Comparison of ENCODE assay signal across 11 mouse cellular contexts in the genomic region with DNA sequence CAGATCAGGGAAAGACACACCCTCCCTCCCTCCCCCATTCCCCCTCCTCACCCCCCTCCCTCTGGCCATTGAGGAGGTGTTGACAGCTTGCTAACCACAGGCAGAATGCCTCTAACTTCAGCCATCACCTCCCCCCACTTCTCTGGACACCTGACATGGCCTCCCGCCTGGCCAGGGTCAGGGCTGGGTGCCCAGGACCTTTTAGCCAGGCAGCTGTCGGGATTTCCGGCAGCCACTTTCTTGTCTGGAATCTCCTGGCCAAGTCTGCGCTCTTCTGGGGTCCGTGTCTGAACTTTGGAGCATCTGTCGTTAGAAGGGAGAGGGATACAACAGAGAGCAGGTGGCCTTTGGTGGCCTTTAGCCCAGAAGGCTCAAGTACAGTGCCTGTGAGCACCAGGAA. TPM values are rescaled to one million over a fixed set of nuclear protein-coding genes. Genes with fewer than 3 reads are reported as not detected.
A peak's percentile ranks its signal among the peaks of the same experiment; 100 is the strongest.
DNase-seq lines count a peak whose midpoint lies in the region; ATAC-seq lines count a peak whose summit lies in the region.
"Had no signal": no experiment of that assay in that cellular context is flagged by ENCODE, and none has a peak within 500 bp of the region (broad histone marks: within the 10 kb centered on the region; RNA-seq: fewer than 3 reads in every experiment).

No protein-coding gene starts in this region.

- H3K27me3 ChIP-seq in embryonic facial prominence, embryonic 10.5 days (replicated peaks; ENCODE audit: low read depth, poor library complexity, severe bottlenecking): no peaks in the 10 kb centered on the region
- no peaks in the 10 kb centered on the region for H3K27me3 ChIP-seq in heart, embryonic 16.5 days (ENCODE audit: control insufficient read depth, insufficient read depth, low read length)
- H3K27me3 ChIP-seq in limb, embryonic 12.5 days: no peaks in the 10 kb centered on the region
- H3K27me3 ChIP-seq: embryonic facial prominence, embryonic 15.5 days; liver, embryonic 13.5 days had no signal

- no peaks in the 10 kb centered on the region for H3K36me3 ChIP-seq in embryonic facial prominence, embryonic 10.5 days (replicated peaks)
- no peaks in the 10 kb centered on the region for H3K36me3 ChIP-seq in heart, embryonic 16.5 days (ENCODE audit: control insufficient read depth, insufficient read depth)
- H3K36me3 ChIP-seq in limb, embryonic 12.5 days: no peaks in the 10 kb centered on the region
- H3K36me3 ChIP-seq: embryonic facial prominence, embryonic 15.5 days; liver, embryonic 13.5 days had no signal

- 33% methylated on average over 6 of the region's 6 CpGs for whole genome bisulfite sequencing in embryonic facial prominence, embryonic 10.5 days
- 14% methylated on average over 6 of the region's 6 CpGs for WGBS in heart, embryonic 16.5 days
- WGBS in limb, embryonic 12.5 days: 15% methylated on average over 6 of the region's 6 CpGs

- DNase-seq in adrenal gland, postnatal 36 days: peak; percentile 21 to 48
- DNase-seq in adrenal gland, adult 2 months: no peak
- DNase-seq in embryonic facial prominence, embryonic 10.5 days (ENCODE audit: low spot score): peak; percentile 57
- DNase-seq in frontal cortex, postnatal 36 days (ENCODE audit: low spot score in 2 of 2): no peak
- no peak for DNase-seq in spleen, postnatal 4 days (ENCODE audit: low spot score in 2 of 2)
- DNase-seq in urinary bladder, adult 2 months (ENCODE audit: low spot score): no peak
- DNase-seq: B cell, adult 2 months; liver, embryonic 13.5 days had no signal

- H3K4me1 ChIP-seq in embryonic facial prominence, embryonic 10.5 days: peaks cover 68% of the 10 kb centered on the region
- peaks cover 41% of the 10 kb centered on the region for H3K4me1 ChIP-seq in heart, embryonic 16.5 days (ENCODE audit: control insufficient read depth, insufficient read depth, low read length)
- peaks cover 26% of the 10 kb centered on the region for H3K4me1 ChIP-seq in limb, embryonic 12.5 days (replicated peaks)

- H3K9me3 ChIP-seq in embryonic facial prominence, embryonic 10.5 days: peaks cover 4% of the 10 kb centered on the region; the same call in 1 of the 2 replicates
- H3K9me3 ChIP-seq in heart, embryonic 16.5 days (replicated peaks; ENCODE audit: control insufficient read depth, low read length): no peaks in the 10 kb centered on the region
- H3K9me3 ChIP-seq in limb, embryonic 12.5 days: peaks cover 6% of the 10 kb centered on the region
- H3K9me3 ChIP-seq: embryonic facial prominence, embryonic 15.5 days had no signal

- peak overlapping the region; percentile 17; the same call in 1 of the 2 replicates for H3K4me2 ChIP-seq in heart, embryonic 16.5 days (ENCODE audit: low read depth, low read length)
- H3K4me2 ChIP-seq in limb, embryonic 12.5 days: no peak overlapping the region
- H3K4me2 ChIP-seq: embryonic facial prominence, embryonic 15.5 days; liver, embryonic 13.5 days had no signal

- peak overlapping the region; percentile 62; the same call in 1 of the 2 replicates for H3K27ac ChIP-seq in embryonic facial prominence, embryonic 10.5 days (replicated peaks)
- H3K27ac ChIP-seq in heart, embryonic 16.5 days (ENCODE audit: low read length): peak overlapping the region; percentile 85
- H3K27ac ChIP-seq in limb, embryonic 12.5 days: peak overlapping the region; percentile 45; the same call in 1 of the 2 replicates
- H3K27ac ChIP-seq: embryonic facial prominence, embryonic 15.5 days; liver, embryonic 13.5 days had no signal

- no peak overlapping the region for H3K9ac ChIP-seq in heart, embryonic 16.5 days (ENCODE audit: low read length)
- H3K9ac ChIP-seq in limb, embryonic 12.5 days (replicated peaks): no peak overlapping the region; the same call in 1 of the 2 replicates
- H3K9ac ChIP-seq: embryonic facial prominence, embryonic 15.5 days; liver, embryonic 13.5 days had no signal

- peak; percentile 71 for ATAC-seq in heart, embryonic 16.5 days (replicated peaks; ENCODE audit: extremely low read depth, insufficient read depth, low FRiP score)
- no peak for ATAC-seq in limb, embryonic 12.5 days (ENCODE audit: insufficient number of reproducible peaks, insufficient read depth, low FRiP score, low TSS enrichment, low read depth)

- 0 out of 2 replicates have a peak overlapping the region, but pooled peaks have one; percentile 8 for H3K4me3 ChIP-seq in embryonic facial prominence, embryonic 10.5 days
- no peak overlapping the region for H3K4me3 ChIP-seq in heart, embryonic 16.5 days (ENCODE audit: low read length)
- no peak overlapping the region for H3K4me3 ChIP-seq in limb, embryonic 12.5 days (replicated peaks)
- H3K4me3 ChIP-seq: embryonic facial prominence, embryonic 15.5 days; liver, embryonic 13.5 days had no signal

RNA-seq across cellular contexts. Expression of gene Rpl29, which starts 24.0 kb away (rescaled TPM):
- 100 to 1,000 TPM; 403 to 411 TPM for total RNA-seq in adrenal gland, postnatal 36 days (2021)
- 100 to 1,000 TPM; 391 to 419 TPM for total RNA-seq in adrenal gland, adult 2 months (2021)
- 183 and 201 TPM in 2 replicates for polyA plus RNA-seq in adrenal gland, adult 2 months (2012; rRNA removed)
- polyA plus RNA-seq in embryonic facial prominence, embryonic 10.5 days (2016; fragmentation: Nextera tagmentation; extraction: Ambion mirVana): 1,047 and 1,078 TPM in 2 replicates
- 476 and 565 TPM in 2 replicates for polyA plus RNA-seq in heart, embryonic 16.5 days (2015; fragmentation: Nextera tagmentation; extraction: Ambion mirVana)
- 938 and 976 TPM in 2 replicates for polyA plus RNA-seq in limb, embryonic 12.5 days (2016; fragmentation: Nextera tagmentation; extraction: Ambion mirVana)
- polyA plus RNA-seq in urinary bladder, adult 2 months (2012; rRNA removed): 1,045 and 1,109 TPM in 2 replicates

RNA-seq across cellular contexts. Expression of gene Acy1, which starts 32.8 kb away (rescaled TPM):
- total RNA-seq in adrenal gland, postnatal 36 days (2021): 10 to 100 TPM; 11.7 to 14.8 TPM
- total RNA-seq in adrenal gland, adult 2 months (2021): 10 to 100 TPM; 12.2 to 16.9 TPM
- 11.0 and 14.8 TPM in 2 replicates for polyA plus RNA-seq in adrenal gland, adult 2 months (2012; rRNA removed)
- polyA plus RNA-seq in embryonic facial prominence, embryonic 10.5 days (2016; fragmentation: Nextera tagmentation; extraction: Ambion mirVana): 43.2 and 46.1 TPM in 2 replicates
- 27.5 and 27.8 TPM in 2 replicates for polyA plus RNA-seq in heart, embryonic 16.5 days (2015; fragmentation: Nextera tagmentation; extraction: Ambion mirVana)
- polyA plus RNA-seq in limb, embryonic 12.5 days (2016; fragmentation: Nextera tagmentation; extraction: Ambion mirVana): 45.0 and 51.1 TPM in 2 replicates
- 7.8 and 10.2 TPM in 2 replicates for polyA plus RNA-seq in urinary bladder, adult 2 months (2012; rRNA removed)

RNA-seq across cellular contexts. Expression of gene Dusp7, which starts 36.8 kb away (rescaled TPM):
- 10 to 100 TPM; 16.4 to 24.1 TPM for total RNA-seq in adrenal gland, postnatal 36 days (2021)
- total RNA-seq in adrenal gland, adult 2 months (2021): 10 to 100 TPM; 12.8 to 18.7 TPM
- 40.2 and 46.7 TPM in 2 replicates for polyA plus RNA-seq in adrenal gland, adult 2 months (2012; rRNA removed)
- polyA plus RNA-seq in embryonic facial prominence, embryonic 10.5 days (2016; fragmentation: Nextera tagmentation; extraction: Ambion mirVana): 29.5 and 30.8 TPM in 2 replicates
- polyA plus RNA-seq in heart, embryonic 16.5 days (2015; fragmentation: Nextera tagmentation; extraction: Ambion mirVana): 7.9 and 10.2 TPM in 2 replicates
- polyA plus RNA-seq in limb, embryonic 12.5 days (2016; fragmentation: Nextera tagmentation; extraction: Ambion mirVana): 53.7 and 58.9 TPM in 2 replicates
- 33.5 and 34.7 TPM in 2 replicates for polyA plus RNA-seq in urinary bladder, adult 2 months (2012; rRNA removed)

RNA-seq across cellular contexts. Expression of gene Abhd14b, which starts 42.0 kb away (rescaled TPM):
- 10 to 100 TPM; 25.2 to 45.0 TPM for total RNA-seq in adrenal gland, postnatal 36 days (2021)
- 10 to 100 TPM; 32.6 to 46.6 TPM for total RNA-seq in adrenal gland, adult 2 months (2021)
- polyA plus RNA-seq in adrenal gland, adult 2 months (2012; rRNA removed): 144 and 175 TPM in 2 replicates
- 6.0 and 6.4 TPM in 2 replicates for polyA plus RNA-seq in embryonic facial prominence, embryonic 10.5 days (2016; fragmentation: Nextera tagmentation; extraction: Ambion mirVana)
- 10.0 and 10.7 TPM in 2 replicates for polyA plus RNA-seq in heart, embryonic 16.5 days (2015; fragmentation: Nextera tagmentation; extraction: Ambion mirVana)
- 10.6 and 16.1 TPM in 2 replicates for polyA plus RNA-seq in limb, embryonic 12.5 days (2016; fragmentation: Nextera tagmentation; extraction: Ambion mirVana)
- 69.6 and 84.4 TPM in 2 replicates for polyA plus RNA-seq in urinary bladder, adult 2 months (2012; rRNA removed)

RNA-seq across cellular contexts. Expression of gene Abhd14a, which starts 42.2 kb away (rescaled TPM):
- 10 to 100 TPM; 18.9 to 20.2 TPM for total RNA-seq in adrenal gland, postnatal 36 days (2021)
- total RNA-seq in adrenal gland, adult 2 months (2021): 10 to 100 TPM; 18.8 to 25.9 TPM
- 29.0 and 33.9 TPM in 2 replicates for polyA plus RNA-seq in adrenal gland, adult 2 months (2012; rRNA removed)
- polyA plus RNA-seq in embryonic facial prominence, embryonic 10.5 days (2016; fragmentation: Nextera tagmentation; extraction: Ambion mirVana): 40.1 and 40.4 TPM in 2 replicates
- 60.5 and 61.0 TPM in 2 replicates for polyA plus RNA-seq in heart, embryonic 16.5 days (2015; fragmentation: Nextera tagmentation; extraction: Ambion mirVana)
- polyA plus RNA-seq in limb, embryonic 12.5 days (2016; fragmentation: Nextera tagmentation; extraction: Ambion mirVana): 56.0 and 57.8 TPM in 2 replicates
- polyA plus RNA-seq in urinary bladder, adult 2 months (2012; rRNA removed): 44.9 and 46.9 TPM in 2 replicates

Comparison
In these comparisons a context has a peak if more than half of its experiments do, and no peak if none do; other contexts are left out.
1. DNase-seq: peak in adrenal gland, postnatal 36 days (2 of 2) and embryonic facial prominence, embryonic 10.5 days (single experiment); none in adrenal gland, adult 2 months (single experiment), frontal cortex, postnatal 36 days (0 of 2), spleen, postnatal 4 days (0 of 2) and urinary bladder, adult 2 months (single experiment).
2. Peak in every context shown above with its lines, with median percentiles within 50 percentile points of each other: H3K27ac ChIP-seq.